Mouse (Mus musculus) cerebellum, adult 2 months (tissue): ENCODE results near the gene Them7. TPM values are rescaled to one million over a fixed set of nuclear protein-coding genes. Genes with fewer than 3 reads are reported as not detected.

Experiments
- DNase-seq, 2 experiments: peaks; one replicate each; pipeline ENCODE4 v3.0.0; 2021
- H3K27ac ChIP-seq: fragments of 200-500 bp; 2 replicates; pipeline ENCODE4 v1.5.1; 2012; ENCODE audit warnings: low read length, control low read depth, inconsistent platforms; ENCODE audit not compliant: insufficient read depth
- H3K27me3 ChIP-seq: fragments of 200-500 bp; 2 replicates; pipeline ENCODE4 v1.6.1; 2012; ENCODE audit warnings: inconsistent platforms, mild to moderate bottlenecking, low read length, moderate library complexity; ENCODE audit not compliant: control insufficient read depth, insufficient read depth
- H3K4me1 ChIP-seq: fragments of 200-500 bp; 2 replicates; pipeline ENCODE4 v1.6.1; 2011; ENCODE audit warnings: low read length; ENCODE audit not compliant: control insufficient read depth, insufficient read depth
- H3K4me3 ChIP-seq: fragments of 200-500 bp; replicated peaks from 2 replicates; pipeline ENCODE3; 2011; ENCODE audit warnings: mild to moderate bottlenecking, low read depth, low read length, control low read depth; ENCODE audit not compliant: insufficient read depth
- CTCF ChIP-seq: fragments of 200-500 bp; IDR thresholded peaks from 2 replicates; pipeline ENCODE4 v1.5.1; 2011; ENCODE audit warnings: low read depth, mild to moderate bottlenecking, control low read depth, low read length, moderate library complexity, borderline replicate concordance; ENCODE audit not compliant: insufficient read depth
- POLR2A ChIP-seq: fragments of 200-500 bp; IDR thresholded peaks from 2 replicates; pipeline ENCODE4 v1.6.1; 2011; ENCODE audit warnings: low read length, control low read depth, borderline replicate concordance; ENCODE audit not compliant: insufficient read depth
- WGBS: fragments of 180-500 bp; shearing (Covaris S2); methylation state at CpG from one replicate; pipeline ENCODE4 v1.1.7; 2018; 5-methylcytosine and 5-hydroxymethylcytosine counted together
- polyA plus RNA-seq: library from polyadenylated mRNA; depleted of rRNA; stranded (reverse); fragments of >200 nt; gene quantifications from 2 replicates; pipeline ENCODE4 v1.2.3, GENCODE M21; 2012

The Them7 gene
- polyA plus RNA-seq, 1 experiment = 0.18 TPM

DNA sequence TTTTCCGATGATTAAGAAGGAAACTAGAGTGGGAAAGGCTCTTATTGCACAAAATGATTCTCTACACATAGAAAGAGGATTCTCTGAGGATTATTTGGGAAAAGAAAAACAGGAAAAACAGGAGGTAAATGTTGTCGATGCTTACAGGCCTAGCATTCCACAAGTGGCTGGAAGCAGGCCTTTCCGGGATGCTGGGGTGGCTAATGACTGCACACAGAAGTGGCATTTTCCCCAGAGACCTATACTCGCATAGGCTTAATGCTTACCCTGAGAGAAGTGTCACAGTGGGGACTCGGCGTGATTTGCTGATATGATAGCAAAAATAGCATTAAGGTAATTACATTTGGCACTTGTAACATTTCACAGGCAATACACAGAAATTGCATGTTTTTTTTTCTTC, 124.8 kb downstream of the Them7 start:
- no peak overlapping the region for H3K27ac ChIP-seq

DNA sequence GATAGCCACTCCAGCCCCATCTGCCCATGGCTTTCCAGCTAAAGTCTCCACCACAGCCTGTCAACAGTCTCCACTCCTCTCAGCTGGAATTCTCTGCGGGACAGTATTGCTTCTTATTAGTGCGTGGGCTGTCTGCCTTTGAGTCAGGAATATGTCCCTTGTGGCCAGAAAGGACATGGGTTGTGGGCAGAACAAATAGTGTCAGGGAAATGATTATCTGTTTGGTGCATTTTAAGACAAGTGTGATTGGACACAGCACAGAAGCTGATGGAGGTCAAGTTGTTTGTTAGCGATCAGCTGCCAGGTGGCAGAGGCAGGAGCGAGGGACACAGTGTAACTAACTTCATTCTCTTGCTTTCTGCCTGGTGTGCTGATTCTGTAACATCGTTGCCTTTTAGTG, 132.7 kb downstream of the Them7 start:
- WGBS = 28% methylated on average over 5 of the region's 5 CpGs
- no peak for TF ChIP-seq CTCF
- TF ChIP-seq POLR2A = no peak
- DNase-seq = no peak

More for the DNA sequence above, 124.8 kb downstream of the Them7 start:
- no peak for TF ChIP-seq CTCF
- TF ChIP-seq POLR2A = no peak
- no peaks in the 10 kb centered on the region for H3K4me1 ChIP-seq
- H3K4me3 ChIP-seq = no peak overlapping the region
- no peak for DNase-seq
- 77% methylated on average over 6 of the region's 6 CpGs for WGBS
- H3K27me3 ChIP-seq = no peaks in the 10 kb centered on the region

DNA sequence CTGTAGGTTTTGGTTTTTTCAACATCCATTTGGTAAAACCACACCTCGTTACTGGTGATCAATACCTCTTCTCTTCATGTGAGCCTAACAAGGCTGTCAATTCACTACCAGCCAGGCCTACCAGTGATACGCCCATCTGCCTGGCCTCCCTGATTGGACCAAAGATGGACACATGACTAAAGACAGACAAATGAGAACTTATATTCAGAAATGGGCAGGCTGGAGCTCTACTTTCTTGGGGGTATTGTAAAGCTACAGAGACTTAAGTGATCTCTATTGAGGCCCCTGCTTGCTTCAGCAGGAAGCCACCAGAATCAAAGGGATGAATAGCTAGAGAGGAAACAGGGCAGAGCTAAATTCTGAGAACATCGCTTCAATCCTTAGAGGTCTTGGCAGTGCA, 133.9 kb downstream of the Them7 start:
- Histone ChIP-seq H3K27me3 (no peaks in the 10 kb centered on the region), H3K4me1 (no peaks in the 10 kb centered on the region), H3K27ac (no peak overlapping the region), H3K4me3 (no peak overlapping the region)
- 96% methylated on average over 3 of the region's 3 CpGs for WGBS
- DNase-seq = no peak
- no peak for TF ChIP-seq CTCF
- no peak for TF ChIP-seq POLR2A

More for the DNA sequence above, 132.7 kb downstream of the Them7 start:
- no peaks in the 10 kb centered on the region for H3K27me3 ChIP-seq
- no peak overlapping the region for H3K4me3 ChIP-seq
- no peaks in the 10 kb centered on the region for H3K4me1 ChIP-seq
- H3K27ac ChIP-seq = no peak overlapping the region

DNA sequence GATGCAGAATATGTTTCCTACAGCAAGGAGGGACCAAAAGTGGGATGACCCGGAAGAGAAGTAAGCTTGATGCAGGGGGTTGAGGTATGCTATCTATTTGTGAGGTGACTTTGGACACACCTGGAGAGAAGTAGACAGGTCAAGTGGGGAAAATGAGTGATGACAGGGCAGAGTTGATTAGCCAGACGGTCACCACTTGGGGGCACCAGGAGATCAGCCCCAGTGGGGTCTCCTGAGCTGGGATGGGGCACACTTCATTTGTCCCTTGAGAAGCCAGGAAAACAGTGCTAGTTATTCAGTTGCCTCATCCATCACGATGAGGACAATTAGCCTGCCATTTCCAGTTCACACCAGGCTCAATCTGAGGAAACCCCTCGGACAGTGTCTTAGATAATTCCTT, 143.5 kb downstream of the Them7 start:
- DNase-seq = no peak
- Histone ChIP-seq H3K4me1 (no peaks in the 10 kb centered on the region), H3K4me3 (no peak overlapping the region), H3K27me3 (no peaks in the 10 kb centered on the region; the same call in 1 of the 2 replicates), H3K27ac (no peak overlapping the region)
- TF ChIP-seq POLR2A (no peak), CTCF (no peak)
- whole genome bisulfite sequencing = 55% methylated on average over 4 of the region's 4 CpGs

DNA sequence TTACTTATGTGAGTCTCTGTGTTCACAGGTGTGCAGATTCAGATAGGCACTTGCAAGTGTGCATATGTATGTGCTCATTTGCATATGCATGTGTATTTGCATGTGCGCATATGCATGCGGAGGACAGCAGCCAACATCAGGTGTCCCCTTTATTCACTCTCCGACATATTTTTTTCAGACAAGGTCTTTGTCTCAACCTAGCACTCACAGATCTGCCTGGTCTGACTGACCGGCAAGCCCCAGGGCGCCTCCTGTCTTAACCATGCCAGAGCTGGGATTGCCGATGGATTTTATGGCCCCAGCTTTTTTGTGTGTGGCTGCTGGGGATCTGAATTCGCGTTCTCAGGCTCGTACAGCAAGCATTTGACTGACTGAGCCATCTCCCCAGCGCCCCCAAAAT, 146.1 kb downstream of the Them7 start:
- Histone ChIP-seq H3K27ac (no peak overlapping the region), H3K4me1 (no peaks in the 10 kb centered on the region), H3K27me3 (no peaks in the 10 kb centered on the region; the same call in 1 of the 2 replicates), H3K4me3 (no peak overlapping the region)
- WGBS = 20% methylated on average over 10 of the region's 10 CpGs
- peak; percentile 7 for DNase-seq
- no peak for TF ChIP-seq POLR2A
- TF ChIP-seq CTCF = no peak

DNA sequence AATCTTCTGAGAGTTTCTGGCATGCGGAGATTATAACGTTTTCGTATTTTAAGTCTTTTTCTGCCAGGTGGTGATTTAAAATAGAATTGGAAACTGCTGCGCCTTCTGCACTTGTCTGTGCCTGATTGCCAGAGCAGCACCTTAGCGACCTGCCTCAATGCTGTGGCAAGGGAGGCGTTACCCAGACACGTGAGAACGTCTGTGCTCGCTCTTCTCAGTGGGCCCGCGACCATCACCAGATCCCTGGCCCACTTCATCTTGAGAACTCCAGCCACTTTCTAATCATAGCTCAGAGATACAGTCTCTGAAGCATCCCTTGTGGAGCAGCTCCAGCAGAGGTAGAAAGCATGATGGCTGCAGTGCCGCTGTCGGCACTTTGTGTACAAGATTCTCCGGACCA, 146.6 kb downstream of the Them7 start:
- Histone ChIP-seq H3K27ac (no peak overlapping the region), H3K4me3 (peak overlapping the region; percentile 49), H3K4me1 (no peaks in the 10 kb centered on the region), H3K27me3 (no peaks in the 10 kb centered on the region; the same call in 1 of the 2 replicates)
- no peak for TF ChIP-seq POLR2A
- TF ChIP-seq CTCF = no peak
- peak; percentile 6 to 16 for DNase-seq
- WGBS = 17% methylated on average over 14 of the region's 14 CpGs

DNA sequence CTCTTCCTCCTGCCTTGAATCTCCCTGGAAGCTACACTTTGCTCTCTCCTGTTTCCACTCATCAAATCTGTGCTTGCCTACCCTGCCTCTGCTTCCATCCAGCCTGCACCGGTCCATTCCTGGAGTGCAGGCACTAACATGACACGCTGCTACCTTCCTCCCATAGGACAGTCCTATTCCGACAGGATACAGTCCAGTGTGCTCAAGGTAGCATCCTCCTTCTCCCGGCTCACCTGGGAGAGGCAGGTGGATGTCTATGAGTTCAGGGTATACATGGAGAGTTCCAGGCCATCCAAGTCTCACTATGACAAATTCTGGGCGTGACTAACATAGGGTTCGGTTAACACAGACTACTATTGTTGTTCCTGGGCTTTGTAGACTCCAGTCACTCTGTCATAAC, 148.0 kb downstream of the Them7 start:
- no peaks in the 10 kb centered on the region for H3K4me1 ChIP-seq
- TF ChIP-seq CTCF = no peak
- no peak for TF ChIP-seq POLR2A
- DNase-seq = no peak
- WGBS = 95% methylated on average over 6 of the region's 6 CpGs
- H3K27me3 ChIP-seq = no peaks in the 10 kb centered on the region; the same call in 1 of the 2 replicates
- H3K27ac ChIP-seq = no peak overlapping the region
- H3K4me3 ChIP-seq = no peak overlapping the region

DNA sequence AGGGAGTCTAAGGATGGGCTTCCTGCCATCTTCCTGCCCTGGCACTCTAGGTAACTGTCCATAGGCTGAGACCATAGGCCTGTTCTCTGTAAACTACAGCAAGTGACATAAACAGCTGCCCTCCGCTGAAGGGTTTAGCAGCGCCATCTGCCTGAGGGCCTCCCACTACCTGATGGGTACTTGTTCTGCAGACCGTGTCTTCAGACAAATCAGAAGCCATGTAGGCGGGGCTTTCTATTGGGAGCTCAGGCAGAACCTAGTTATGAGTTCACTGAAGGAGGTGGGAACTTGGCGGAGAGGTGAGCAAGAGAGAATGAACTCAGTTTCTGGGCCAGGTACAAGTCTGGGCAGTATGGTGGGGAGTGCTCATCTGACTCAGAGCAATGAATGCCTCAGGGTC, 148.6 kb downstream of the Them7 start:
- no peak overlapping the region for H3K27ac ChIP-seq
- TF ChIP-seq CTCF (no peak), POLR2A (no peak)
- DNase-seq = no peak
- H3K4me1 ChIP-seq = no peaks in the 10 kb centered on the region
- H3K27me3 ChIP-seq = no peaks in the 10 kb centered on the region; the same call in 1 of the 2 replicates
- WGBS = 84% methylated on average over 5 of the region's 5 CpGs
- H3K4me3 ChIP-seq = no peak overlapping the region
